Mouse (Mus musculus) hindbrain, embryonic 12.5 days (tissue): Measurements from ENCODE around the gene Tmem14c. TPM values are rescaled to one million over a fixed set of nuclear protein-coding genes. Genes with fewer than 3 reads are reported as not detected.
A peak's percentile ranks its signal among the peaks of the same experiment; 100 is the strongest.

Experiments used
- ATAC-seq: fragments of 200-750 bp; cut with Nextera tagmentation; 2 replicates; pipeline ENCODE4 v1.8.0; 2017; ENCODE audit warnings: moderate TSS enrichment; ENCODE audit not compliant: low FRiP score
- H3K27ac ChIP-seq: fragments of 300-500 bp; sonication (generic); 2 replicates; pipeline ENCODE4 v1.5.1; 2016; ENCODE audit warnings: mild to moderate bottlenecking
- H3K27me3 ChIP-seq: fragments of 300-500 bp; sonication (generic); 2 replicates; pipeline ENCODE4 v1.6.1; 2016; ENCODE audit warnings: mild to moderate bottlenecking
- H3K36me3 ChIP-seq: fragments of 300-500 bp; sonication (generic); 2 replicates; pipeline ENCODE4 v1.6.1; 2016; ENCODE audit warnings: mild to moderate bottlenecking
- H3K4me1 ChIP-seq: fragments of 300-500 bp; sonication (generic); 2 replicates; pipeline ENCODE4 v1.6.1; 2016
- H3K4me2 ChIP-seq: fragments of 300-500 bp; sonication (generic); replicated peaks from 2 replicates; pipeline ENCODE4 v1.6.1; 2016; ENCODE audit warnings: mild to moderate bottlenecking
- H3K4me3 ChIP-seq: fragments of 300-500 bp; sonication (generic); 2 replicates; pipeline ENCODE4 v1.5.1; 2016; ENCODE audit warnings: mild to moderate bottlenecking
- H3K9ac ChIP-seq: fragments of 300-500 bp; sonication (generic); 2 replicates; pipeline ENCODE4 v1.6.1; 2016; ENCODE audit warnings: mild to moderate bottlenecking, moderate library complexity
- H3K9me3 ChIP-seq: fragments of 300-500 bp; sonication (generic); replicated peaks from 2 replicates; pipeline ENCODE4 v1.6.1; 2016; ENCODE audit warnings: mild to moderate bottlenecking
- WGBS: fragments of 180-500 bp; shearing (Covaris S2); methylation state at CpG from one replicate; pipeline ENCODE4 v1.1.7; 2016; 5-methylcytosine and 5-hydroxymethylcytosine counted together
- polyA plus RNA-seq: library from polyadenylated mRNA; unstranded; fragments of >200 nt; fragmentation: Nextera tagmentation; extraction: Ambion mirVana; gene quantifications from 2 replicates; pipeline ENCODE4 v1.2.1, GENCODE M21; 2016

The Tmem14c gene
- polyA plus RNA-seq: 139 and 148 TPM in 2 replicates

- H3K27ac ChIP-seq: peak within 1 kb of the TSS; percentile 81
- peak within 1 kb of the TSS; percentile 68 for H3K4me3 ChIP-seq
- peak within 1 kb of the TSS; percentile 79 for H3K4me2 ChIP-seq
- peaks cover 48% of the 10 kb centered on the region for H3K36me3 ChIP-seq
- H3K27me3 ChIP-seq: no peaks in the 10 kb centered on the region
- no peaks in the 10 kb centered on the region for H3K9me3 ChIP-seq
- whole genome bisulfite sequencing: under 1% methylated on average over 43 of the region's 43 CpGs
- peak; percentile 99 for ATAC-seq
- H3K4me1 ChIP-seq: peaks cover 16% of the 10 kb centered on the region
- peak within 1 kb of the TSS; percentile 73 for H3K9ac ChIP-seq
Measured at GRCm38 (mm10) chr13:41015829-41016634, at the start of gene Tmem14c. Gene Tmem14c (plus strand): TSS chr13:41016292.

GRCm38 (mm10) chr13:40967609-40968008 lies 48.5 kb upstream of the Tmem14c start:
- no peak for ATAC-seq
- no peak overlapping the region for H3K9ac ChIP-seq
- no peaks in the 10 kb centered on the region for H3K4me1 ChIP-seq
- H3K27ac ChIP-seq: no peak overlapping the region
- no peak overlapping the region for H3K4me3 ChIP-seq
- no peaks in the 10 kb centered on the region for H3K27me3 ChIP-seq
- no peaks in the 10 kb centered on the region for H3K9me3 ChIP-seq
- no peak overlapping the region for H3K4me2 ChIP-seq
- H3K36me3 ChIP-seq: no peaks in the 10 kb centered on the region
- 93% methylated on average over 10 of the region's 10 CpGs for WGBS

GRCm38 (mm10) chr13:40968564-40968963 lies 47.5 kb upstream of the Tmem14c start:
- no peak for ATAC-seq

GRCm38 (mm10) chr13:40969761-40970390 lies 46.2 kb upstream of the Tmem14c start:
- H3K9me3 ChIP-seq: no peaks in the 10 kb centered on the region
- WGBS: 87% methylated on average over 4 of the region's 4 CpGs
- no peaks in the 10 kb centered on the region for H3K27me3 ChIP-seq
- no peak overlapping the region for H3K4me2 ChIP-seq
- H3K9ac ChIP-seq: no peak overlapping the region
- no peaks in the 10 kb centered on the region for H3K36me3 ChIP-seq
- H3K4me1 ChIP-seq: no peaks in the 10 kb centered on the region
- H3K27ac ChIP-seq: no peak overlapping the region
- H3K4me3 ChIP-seq: no peak overlapping the region
- no peak for ATAC-seq

More at GRCm38 (mm10) chr13:40968564-40968963, 47.5 kb upstream of the Tmem14c start:
- no peak overlapping the region for H3K4me2 ChIP-seq
- H3K9ac ChIP-seq: no peak overlapping the region
- H3K9me3 ChIP-seq: no peaks in the 10 kb centered on the region
- no peaks in the 10 kb centered on the region for H3K4me1 ChIP-seq
- H3K4me3 ChIP-seq: no peak overlapping the region
- no peak overlapping the region for H3K27ac ChIP-seq
- no peaks in the 10 kb centered on the region for H3K36me3 ChIP-seq
- no peaks in the 10 kb centered on the region for H3K27me3 ChIP-seq
- WGBS: 74% methylated on average over 5 of the region's 5 CpGs

GRCm38 (mm10) chr13:40971261-40971660 lies 44.8 kb upstream of the Tmem14c start:
- no peak overlapping the region for H3K9ac ChIP-seq
- no peaks in the 10 kb centered on the region for H3K27me3 ChIP-seq
- H3K4me1 ChIP-seq: no peaks in the 10 kb centered on the region
- no peak overlapping the region for H3K4me2 ChIP-seq
- H3K9me3 ChIP-seq: no peaks in the 10 kb centered on the region
- ATAC-seq: no peak
- WGBS: 91% methylated on average over 5 of the region's 5 CpGs
- no peak overlapping the region for H3K4me3 ChIP-seq
- H3K36me3 ChIP-seq: no peaks in the 10 kb centered on the region
- H3K27ac ChIP-seq: no peak overlapping the region

- no peak overlapping the region for H3K27ac ChIP-seq
- no peaks in the 10 kb centered on the region for H3K4me1 ChIP-seq
- no peaks in the 10 kb centered on the region for H3K36me3 ChIP-seq
- H3K4me3 ChIP-seq: no peak overlapping the region
- no peak overlapping the region for H3K4me2 ChIP-seq
- H3K27me3 ChIP-seq: no peaks in the 10 kb centered on the region
- ATAC-seq: no peak
- WGBS: 87% methylated on average over 2 of the region's 2 CpGs
- no peak overlapping the region for H3K9ac ChIP-seq
- H3K9me3 ChIP-seq: no peaks in the 10 kb centered on the region
Measured at GRCm38 (mm10) chr13:40971831-40972230, 44.3 kb upstream of the Tmem14c start.

GRCm38 (mm10) chr13:40972976-40973375 lies 43.1 kb upstream of the Tmem14c start:
- H3K9ac ChIP-seq: no peak overlapping the region
- no peaks in the 10 kb centered on the region for H3K36me3 ChIP-seq
- H3K4me1 ChIP-seq: no peaks in the 10 kb centered on the region
- H3K9me3 ChIP-seq: no peaks in the 10 kb centered on the region
- no peaks in the 10 kb centered on the region for H3K27me3 ChIP-seq
- H3K4me2 ChIP-seq: no peak overlapping the region
- WGBS: 82% methylated on average over 5 of the region's 5 CpGs
- no peak overlapping the region for H3K4me3 ChIP-seq
- ATAC-seq: no peak
- H3K27ac ChIP-seq: no peak overlapping the region

- Histone ChIP-seq H3K4me3 (no peak overlapping the region), H3K27me3 (no peaks in the 10 kb centered on the region), H3K4me2 (no peak overlapping the region), H3K9ac (no peak overlapping the region), H3K9me3 (no peaks in the 10 kb centered on the region), H3K36me3 (no peaks in the 10 kb centered on the region), H3K27ac (no peak overlapping the region), H3K4me1 (no peaks in the 10 kb centered on the region)
- 12% methylated on average over 7 of the region's 7 CpGs for WGBS
- no peak for ATAC-seq
Measured at GRCm38 (mm10) chr13:40977609-40978008, 38.5 kb upstream of the Tmem14c start.

GRCm38 (mm10) chr13:40978652-40979051 lies 37.4 kb upstream of the Tmem14c start:
- H3K4me1 ChIP-seq: no peaks in the 10 kb centered on the region
- H3K4me2 ChIP-seq: no peak overlapping the region
- no peaks in the 10 kb centered on the region for H3K27me3 ChIP-seq
- H3K27ac ChIP-seq: no peak overlapping the region
- H3K4me3 ChIP-seq: no peak overlapping the region
- no peaks in the 10 kb centered on the region for H3K36me3 ChIP-seq
- no peak for ATAC-seq
- no peaks in the 10 kb centered on the region for H3K9me3 ChIP-seq
- no peak overlapping the region for H3K9ac ChIP-seq
- 88% methylated on average over 4 of the region's 4 CpGs for WGBS

GRCm38 (mm10) chr13:40979321-40979720 lies 36.8 kb upstream of the Tmem14c start:
- H3K4me2 ChIP-seq: no peak overlapping the region
- H3K4me1 ChIP-seq: no peaks in the 10 kb centered on the region
- no peak overlapping the region for H3K4me3 ChIP-seq
- no peak overlapping the region for H3K9ac ChIP-seq
- 64% methylated on average over 2 of the region's 2 CpGs for WGBS
- H3K27me3 ChIP-seq: no peaks in the 10 kb centered on the region
- no peak overlapping the region for H3K27ac ChIP-seq
- no peaks in the 10 kb centered on the region for H3K9me3 ChIP-seq
- no peak for ATAC-seq
- no peaks in the 10 kb centered on the region for H3K36me3 ChIP-seq

GRCm38 (mm10) chr13:40982759-40983158 lies 33.3 kb upstream of the Tmem14c start:
- Histone ChIP-seq H3K4me2 (no peak overlapping the region), H3K27ac (no peak overlapping the region), H3K27me3 (no peaks in the 10 kb centered on the region), H3K36me3 (no peaks in the 10 kb centered on the region), H3K4me1 (no peaks in the 10 kb centered on the region), H3K9ac (no peak overlapping the region), H3K9me3 (no peaks in the 10 kb centered on the region), H3K4me3 (no peak overlapping the region)
- 93% methylated on average over 1 of the region's 1 CpGs for WGBS
- ATAC-seq: no peak

GRCm38 (mm10) chr13:40986081-40986480 lies 30.0 kb upstream of the Tmem14c start:
- Histone ChIP-seq H3K27me3 (no peaks in the 10 kb centered on the region), H3K4me2 (no peak overlapping the region), H3K4me1 (no peaks in the 10 kb centered on the region), H3K4me3 (no peak overlapping the region), H3K9ac (no peak overlapping the region), H3K9me3 (no peaks in the 10 kb centered on the region), H3K36me3 (no peaks in the 10 kb centered on the region), H3K27ac (no peak overlapping the region)
- WGBS: 94% methylated on average over 5 of the region's 5 CpGs
- ATAC-seq: no peak
